Mouse (Mus musculus): ENCODE measurements around the gene Asf1b. TPM values are rescaled to one million over a fixed set of nuclear protein-coding genes. Genes with fewer than 3 reads are reported as not detected.
"Not testable (repeated sequence)": the region's sequence is repeated elsewhere in the genome, so short reads cannot be mapped to it uniquely, and the experiment has no call there.

The Asf1b gene
- total RNA-seq, 4 experiments from 2014 or later = 1.1 to 2.7 (median 1.8) TPM

GRCm38 (mm10) chr8:83996567-83997505 is 41.5 kb downstream of the Asf1b start:
- peak; percentile 83 for DNase-seq

GRCm38 (mm10) chr8:83997511-83998141 is 42.3 kb downstream of the Asf1b start, which contains the start of gene Samd1:
Samd1 (plus strand) TSS chr8:83997672.
- no peak for DNase-seq

- no peak for DNase-seq
Measured at GRCm38 (mm10) chr8:83998231-83999056, 43.1 kb downstream of the Asf1b start.

GRCm38 (mm10) chr8:83999057-83999705 is 43.9 kb downstream of the Asf1b start:
- DNase-seq = no peak

- no peak for DNase-seq
Measured at GRCm38 (mm10) chr8:83999825-84000224, 44.5 kb downstream of the Asf1b start.

- DNase-seq = no peak
Measured at GRCm38 (mm10) chr8:84001281-84002000, 46.1 kb downstream of the Asf1b start, which contains the start of gene 1700067K01Rik. 1700067K01Rik (plus strand) TSS chr8:84001502.

GRCm38 (mm10) chr8:84002957-84003611 is 47.8 kb downstream of the Asf1b start:
- no peak for DNase-seq

GRCm38 (mm10) chr8:84003612-84004246 is 48.4 kb downstream of the Asf1b start:
- DNase-seq = no peak

GRCm38 (mm10) chr8:84004533-84005201 is 49.4 kb downstream of the Asf1b start:
- DNase-seq = peak; percentile 95

GRCm38 (mm10) chr8:84005502-84005901 is 50.2 kb downstream of the Asf1b start:
- DNase-seq = not testable (repeated sequence)

GRCm38 (mm10) chr8:84008362-84008761 is 53.1 kb downstream of the Asf1b start:
- DNase-seq = no peak

- peak; percentile 75 for DNase-seq
Measured at GRCm38 (mm10) chr8:84009876-84010275, 54.6 kb downstream of the Asf1b start.

GRCm38 (mm10) chr8:84010625-84011611 is 55.6 kb downstream of the Asf1b start:
- DNase-seq = no peak

GRCm38 (mm10) chr8:84011705-84012498 is 56.6 kb downstream of the Asf1b start, which contains the start of gene 2210011C24Rik:
2210011C24Rik (minus strand) TSS chr8:84012171.
- no peak for DNase-seq

- no peak for DNase-seq
Measured at GRCm38 (mm10) chr8:84012499-84013165, 57.3 kb downstream of the Asf1b start.

GRCm38 (mm10) chr8:84015833-84016232 is 60.5 kb downstream of the Asf1b start:
- DNase-seq = no peak

GRCm38 (mm10) chr8:84019738-84020137 is 64.4 kb downstream of the Asf1b start:
- no peak for DNase-seq
